Mouse (Mus musculus): ENCODE data around the gene Mcl1. TPM values are rescaled to one million over a fixed set of nuclear protein-coding genes. Genes with fewer than 3 reads are reported as not detected.

The Mcl1 gene
- polyA plus RNA-seq (2017; shearing (Covaris generic)): 44.9 TPM

GRCm38 (mm10) chr3:95658236-95658867, at the start of gene Mcl1:
Mcl1 (plus strand) TSS chr3:95658788.

GRCm38 (mm10) chr3:95624628-95625503, 33.7 kb upstream of the Mcl1 start, which contains the start of gene Ensa:
Ensa (plus strand) TSS chr3:95624993.

GRCm38 (mm10) chr3:95687524-95688421, 29.2 kb downstream of the Mcl1 start, which contains the start of gene Adamtsl4:
Adamtsl4 (minus strand) TSS chr3:95687917.

Other genes starting within 250 kb of the Mcl1 start
- gene Arnt, start 224.4 kb upstream of the Mcl1 start, polyA plus RNA-seq (2017; shearing (Covaris generic)): 59.4 TPM
- gene Ctsk, start 159.5 kb upstream of the Mcl1 start, polyA plus RNA-seq (2017; shearing (Covaris generic)): 0.18 TPM
- gene Ctss, start 132.0 kb upstream of the Mcl1 start, polyA plus RNA-seq (2017; shearing (Covaris generic)): 419 TPM
- gene Hormad1, start 99.1 kb upstream of the Mcl1 start, polyA plus RNA-seq (2017; shearing (Covaris generic)): not detected
- gene Golph3l, start 69.9 kb upstream of the Mcl1 start, polyA plus RNA-seq (2017; shearing (Covaris generic)): 49.0 TPM
- gene Ensa, start 33.8 kb upstream of the Mcl1 start, polyA plus RNA-seq (2017; shearing (Covaris generic)): 106 TPM
- gene Adamtsl4, start 29.1 kb downstream of the Mcl1 start, polyA plus RNA-seq (2017; shearing (Covaris generic)): 12.3 TPM
- gene Ecm1, start 80.8 kb downstream of the Mcl1 start, polyA plus RNA-seq (2017; shearing (Covaris generic)): 302 TPM
- gene Tars2, start 101.4 kb downstream of the Mcl1 start, polyA plus RNA-seq (2017; shearing (Covaris generic)): 92.0 TPM
- gene Rprd2, start 160.1 kb downstream of the Mcl1 start, polyA plus RNA-seq (2017; shearing (Covaris generic)): 18.8 TPM
- 71.4 TPM for gene Prpf3, start 197.1 kb downstream of the Mcl1 start, polyA plus RNA-seq (2017; shearing (Covaris generic))
- gene Mrps21, start 212.7 kb downstream of the Mcl1 start, polyA plus RNA-seq (2017; shearing (Covaris generic)): 286 TPM
- 4.9 TPM for gene Ciart, start 223.5 kb downstream of the Mcl1 start, polyA plus RNA-seq (2017; shearing (Covaris generic))
- not detected for gene BC028528, start 233.2 kb downstream of the Mcl1 start, polyA plus RNA-seq (2017; shearing (Covaris generic))
- 66.6 TPM for gene Aph1a, start 235.2 kb downstream of the Mcl1 start, polyA plus RNA-seq (2017; shearing (Covaris generic))
- not detected for gene Car14, start 245.9 kb downstream of the Mcl1 start, polyA plus RNA-seq (2017; shearing (Covaris generic))

All from activated CD4-positive, CD25-positive, alpha-beta regulatory T cell, adult 9 weeks (primary cell).